Mouse (Mus musculus) embryonic facial prominence, embryonic 12.5 days (tissue): ENCODE data around the gene Emc10. TPM values are rescaled to one million over a fixed set of nuclear protein-coding genes. Genes with fewer than 3 reads are reported as not detected.

Experiments used
- ATAC-seq: fragments of 200-750 bp; cut with Nextera tagmentation; 2 replicates; pipeline ENCODE4 v1.8.0; 2017; ENCODE audit not compliant: insufficient number of reproducible peaks, insufficient read depth, low FRiP score, low TSS enrichment
- H3K27ac ChIP-seq: fragments of 300-500 bp; sonication (generic); 2 replicates; pipeline ENCODE4 v1.5.1; 2016; ENCODE audit warnings: mild to moderate bottlenecking
- H3K27me3 ChIP-seq: fragments of 300-500 bp; sonication (generic); 2 replicates; pipeline ENCODE4 v1.6.1; 2016; ENCODE audit warnings: mild to moderate bottlenecking, moderate library complexity
- H3K36me3 ChIP-seq: fragments of 300-500 bp; sonication (generic); 2 replicates; pipeline ENCODE4 v1.6.1; 2016; ENCODE audit warnings: mild to moderate bottlenecking
- H3K4me1 ChIP-seq: fragments of 300-500 bp; sonication (generic); 2 replicates; pipeline ENCODE4 v1.6.1; 2016
- H3K4me2 ChIP-seq: fragments of 300-500 bp; sonication (generic); replicated peaks from 2 replicates; pipeline ENCODE4 v1.6.1; 2016; ENCODE audit warnings: mild to moderate bottlenecking, moderate library complexity
- H3K4me3 ChIP-seq: fragments of 300-500 bp; sonication (generic); 2 replicates; pipeline ENCODE4 v1.5.1; 2016; ENCODE audit warnings: mild to moderate bottlenecking
- H3K9ac ChIP-seq: fragments of 300-500 bp; sonication (generic); 2 replicates; pipeline ENCODE4 v1.6.1; 2016; ENCODE audit warnings: mild to moderate bottlenecking, moderate library complexity
- H3K9me3 ChIP-seq: fragments of 300-500 bp; sonication (generic); 2 replicates; pipeline ENCODE4 v1.6.1; 2016; ENCODE audit warnings: mild to moderate bottlenecking, moderate library complexity
- WGBS: fragments of 180-500 bp; shearing (Covaris S2); methylation state at CpG from one replicate; pipeline ENCODE4 v1.1.7; 2016; 5-methylcytosine and 5-hydroxymethylcytosine counted together
- polyA plus RNA-seq: library from polyadenylated mRNA; unstranded; fragments of >200 nt; fragmentation: Nextera tagmentation; extraction: Ambion mirVana; gene quantifications from 2 replicates; pipeline ENCODE4 v1.2.1, GENCODE M21; 2016

The Emc10 gene
- polyA plus RNA-seq, 1 experiment from 2014 or later: 121 TPM

DNA sequence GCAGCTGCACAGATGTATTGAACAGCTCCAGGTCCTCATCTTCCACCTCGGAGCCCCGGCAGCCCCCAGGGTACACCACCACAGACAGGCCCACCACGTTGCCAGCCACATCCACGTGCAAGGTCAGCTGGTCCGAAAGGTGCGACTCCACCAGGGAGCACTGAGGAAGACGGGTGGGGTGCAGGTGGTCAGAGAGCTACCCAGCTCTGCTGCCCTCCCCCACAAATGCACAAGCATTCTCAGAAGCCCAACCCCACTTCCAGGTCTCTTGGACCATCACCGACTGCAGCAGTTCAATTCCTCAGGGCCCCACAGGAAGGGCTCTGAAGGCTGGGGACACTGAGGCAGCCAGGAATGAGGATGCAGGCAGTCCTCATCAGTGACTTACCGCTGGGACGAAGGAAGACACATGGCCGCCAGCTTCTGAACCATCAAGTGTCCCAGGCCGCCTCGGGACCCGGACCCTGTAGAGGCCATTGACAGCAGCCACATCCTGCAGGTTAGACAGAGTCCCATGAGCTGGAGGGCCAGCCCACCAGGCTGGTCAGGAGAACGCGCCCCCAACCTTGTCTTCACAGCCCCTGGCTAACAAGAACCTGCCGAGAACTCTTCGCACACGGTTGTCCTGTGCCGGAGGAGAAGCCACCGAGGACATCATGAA is 4.0 kb downstream of the Emc10 start:
- Histone ChIP-seq H3K27me3 (no peaks in the 10 kb centered on the region), H3K4me1 (peaks cover 11% of the 10 kb centered on the region), H3K27ac (no peak overlapping the region), H3K9me3 (no peaks in the 10 kb centered on the region), H3K4me3 (no peak overlapping the region), H3K36me3 (peaks cover 55% of the 10 kb centered on the region), H3K4me2 (no peak overlapping the region), H3K9ac (no peak overlapping the region)
- WGBS: 92% methylated on average over 21 of the region's 21 CpGs
- ATAC-seq: no peak

DNA sequence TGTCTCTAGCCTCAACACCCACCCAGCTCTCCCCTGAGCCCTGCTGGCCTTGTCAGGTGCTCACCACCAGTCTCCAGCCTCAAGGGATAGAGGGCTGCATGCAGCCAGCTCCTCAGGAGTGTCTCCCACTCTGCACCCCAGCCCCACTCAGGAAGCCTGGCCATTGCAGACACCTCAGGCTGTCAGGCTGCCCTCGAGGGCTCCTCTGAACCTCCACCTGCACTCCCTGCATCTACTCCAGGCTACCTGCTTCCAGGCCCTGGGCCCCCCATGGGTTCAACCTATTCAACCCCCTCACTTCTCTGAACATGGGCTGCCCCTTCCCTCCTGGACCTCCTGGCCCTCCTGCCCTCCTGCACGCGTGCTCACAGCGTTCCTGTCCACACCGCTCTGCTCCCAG is 4.9 kb downstream of the Emc10 start:
- Histone ChIP-seq H3K36me3 (peaks cover 55% of the 10 kb centered on the region), H3K4me3 (no peak overlapping the region), H3K4me1 (peaks cover 8% of the 10 kb centered on the region), H3K9ac (no peak overlapping the region), H3K27me3 (no peaks in the 10 kb centered on the region), H3K4me2 (no peak overlapping the region), H3K27ac (no peak overlapping the region), H3K9me3 (no peaks in the 10 kb centered on the region)
- WGBS: 94% methylated on average over 5 of the region's 5 CpGs
- no peak for ATAC-seq

DNA sequence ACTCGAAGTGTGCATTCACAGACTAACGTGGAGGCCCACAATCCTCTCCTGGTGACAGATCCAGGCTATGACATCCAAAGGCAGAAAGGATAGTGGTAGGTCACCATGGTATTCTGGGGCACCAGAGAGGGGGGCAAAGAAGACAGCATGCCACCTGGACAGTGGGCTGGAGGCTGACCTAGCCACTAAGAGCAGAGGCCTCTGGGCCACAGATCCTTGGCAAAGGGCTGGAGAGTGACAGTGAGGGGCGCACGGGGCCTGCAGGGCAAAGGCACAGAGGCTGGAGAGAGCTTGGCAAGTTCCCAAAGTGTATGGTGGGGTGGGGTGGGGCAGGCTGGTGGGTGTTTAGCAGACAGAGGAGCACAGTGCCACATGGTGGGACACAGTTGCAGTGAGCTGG is 6.0 kb downstream of the Emc10 start:
- H3K4me2 ChIP-seq: no peak overlapping the region
- ATAC-seq: no peak
- H3K9ac ChIP-seq: no peak overlapping the region
- WGBS: 99% methylated on average over 4 of the region's 4 CpGs
- H3K36me3 ChIP-seq: peaks cover 55% of the 10 kb centered on the region
- H3K4me1 ChIP-seq: peaks cover 3% of the 10 kb centered on the region
- H3K4me3 ChIP-seq: no peak overlapping the region
- no peak overlapping the region for H3K27ac ChIP-seq
- H3K9me3 ChIP-seq: no peaks in the 10 kb centered on the region
- H3K27me3 ChIP-seq: no peaks in the 10 kb centered on the region

- Histone ChIP-seq H3K27ac (no peak overlapping the region), H3K4me3 (no peak overlapping the region), H3K9me3 (no peaks in the 10 kb centered on the region), H3K27me3 (no peaks in the 10 kb centered on the region), H3K36me3 (peaks cover 49% of the 10 kb centered on the region), H3K4me2 (no peak overlapping the region), H3K4me1 (no peaks in the 10 kb centered on the region), H3K9ac (no peak overlapping the region)
- WGBS: 91% methylated on average over 8 of the region's 8 CpGs
- ATAC-seq: no peak
These were observed 7.8 kb downstream of the Emc10 start for GRCm38 (mm10) chr7:44488545-44488944.

- no peak overlapping the region for H3K4me2 ChIP-seq
- H3K27me3 ChIP-seq: no peaks in the 10 kb centered on the region
- 94% methylated on average over 7 of the region's 7 CpGs for WGBS
- peaks cover 44% of the 10 kb centered on the region for H3K36me3 ChIP-seq
- no peak overlapping the region for H3K9ac ChIP-seq
- H3K4me1 ChIP-seq: no peaks in the 10 kb centered on the region
- no peaks in the 10 kb centered on the region for H3K9me3 ChIP-seq
- no peak overlapping the region for H3K4me3 ChIP-seq
- no peak for ATAC-seq
- no peak overlapping the region for H3K27ac ChIP-seq
These were observed 8.4 kb downstream of the Emc10 start for GRCm38 (mm10) chr7:44487936-44488335.

DNA sequence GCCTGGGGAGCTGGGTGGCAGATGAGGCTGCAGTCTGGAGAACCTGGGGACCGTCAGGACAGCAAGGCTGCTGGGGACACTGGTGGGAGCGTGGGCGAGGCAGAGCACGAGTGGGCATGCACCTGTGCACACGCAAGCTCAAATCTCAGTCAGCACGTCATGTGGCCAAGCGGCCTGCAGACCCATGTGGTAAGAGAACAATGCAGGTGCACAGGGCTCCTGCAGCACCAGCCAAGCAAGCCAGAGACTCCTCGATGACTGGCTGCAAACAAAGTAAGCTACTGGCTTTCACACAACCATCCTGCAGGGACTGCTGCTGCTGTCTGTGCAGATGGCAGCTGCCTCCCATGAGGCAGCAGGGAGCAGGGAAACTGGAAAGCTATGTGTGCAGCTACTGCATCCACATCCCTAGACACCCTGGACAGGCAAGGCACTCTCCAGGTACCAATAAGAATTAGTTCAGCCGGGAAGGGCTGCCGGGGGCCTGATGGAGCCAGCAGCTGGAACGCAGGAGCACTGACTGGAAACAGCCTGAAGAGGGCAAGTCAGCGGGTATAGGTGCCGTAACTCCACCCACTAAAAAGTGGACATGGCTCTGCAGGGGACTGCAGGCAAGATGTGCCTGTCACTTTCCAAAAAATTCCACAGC is 9.3 kb downstream of the Emc10 start:
- Histone ChIP-seq H3K36me3 (peaks cover 35% of the 10 kb centered on the region), H3K4me2 (no peak overlapping the region), H3K9ac (peak overlapping the region; percentile 10; the same call in 1 of the 2 replicates), H3K27me3 (no peaks in the 10 kb centered on the region), H3K27ac (no peak overlapping the region), H3K4me1 (no peaks in the 10 kb centered on the region), H3K9me3 (no peaks in the 10 kb centered on the region), H3K4me3 (no peak overlapping the region)
- 65% methylated on average over 13 of the region's 13 CpGs for WGBS
- ATAC-seq: no peak

DNA sequence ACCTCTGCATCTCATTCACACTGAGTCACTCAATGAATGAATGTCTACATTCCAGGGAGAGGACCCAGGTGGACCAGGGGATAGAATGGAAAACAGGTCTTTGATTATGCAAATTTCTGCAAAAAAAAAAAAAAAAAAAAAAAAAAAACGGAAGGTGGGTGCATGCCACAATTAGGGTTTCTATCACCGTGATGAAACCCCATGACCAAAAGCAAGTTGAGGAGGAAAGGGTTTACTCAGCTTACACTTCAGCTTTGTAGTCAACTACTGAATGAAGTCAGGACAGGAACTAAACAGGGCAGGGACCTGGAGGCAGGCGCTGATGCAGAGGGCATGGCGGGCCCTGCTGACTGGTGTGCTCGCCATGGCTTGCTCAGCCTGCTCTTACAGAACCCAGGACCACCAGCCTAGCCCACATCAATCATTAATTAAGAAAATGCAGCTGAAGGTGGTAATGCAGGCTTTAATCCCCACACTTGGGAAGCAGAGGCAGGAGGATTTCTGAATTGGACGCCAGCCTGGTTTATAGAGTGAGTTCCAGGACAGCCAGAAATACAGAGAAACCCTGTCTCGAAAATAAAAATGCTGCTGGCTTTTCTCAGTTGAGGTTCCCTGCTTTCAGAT is 10.6 kb downstream of the Emc10 start:
- H3K9ac ChIP-seq: no peak overlapping the region
- peaks cover 10% of the 10 kb centered on the region for H3K27me3 ChIP-seq
- H3K4me2 ChIP-seq: no peak overlapping the region
- no peaks in the 10 kb centered on the region for H3K4me1 ChIP-seq
- WGBS: 76% methylated on average over 7 of the region's 7 CpGs
- H3K36me3 ChIP-seq: peaks cover 21% of the 10 kb centered on the region
- H3K4me3 ChIP-seq: no peak overlapping the region
- ATAC-seq: no peak
- no peak overlapping the region for H3K27ac ChIP-seq
- no peaks in the 10 kb centered on the region for H3K9me3 ChIP-seq

DNA sequence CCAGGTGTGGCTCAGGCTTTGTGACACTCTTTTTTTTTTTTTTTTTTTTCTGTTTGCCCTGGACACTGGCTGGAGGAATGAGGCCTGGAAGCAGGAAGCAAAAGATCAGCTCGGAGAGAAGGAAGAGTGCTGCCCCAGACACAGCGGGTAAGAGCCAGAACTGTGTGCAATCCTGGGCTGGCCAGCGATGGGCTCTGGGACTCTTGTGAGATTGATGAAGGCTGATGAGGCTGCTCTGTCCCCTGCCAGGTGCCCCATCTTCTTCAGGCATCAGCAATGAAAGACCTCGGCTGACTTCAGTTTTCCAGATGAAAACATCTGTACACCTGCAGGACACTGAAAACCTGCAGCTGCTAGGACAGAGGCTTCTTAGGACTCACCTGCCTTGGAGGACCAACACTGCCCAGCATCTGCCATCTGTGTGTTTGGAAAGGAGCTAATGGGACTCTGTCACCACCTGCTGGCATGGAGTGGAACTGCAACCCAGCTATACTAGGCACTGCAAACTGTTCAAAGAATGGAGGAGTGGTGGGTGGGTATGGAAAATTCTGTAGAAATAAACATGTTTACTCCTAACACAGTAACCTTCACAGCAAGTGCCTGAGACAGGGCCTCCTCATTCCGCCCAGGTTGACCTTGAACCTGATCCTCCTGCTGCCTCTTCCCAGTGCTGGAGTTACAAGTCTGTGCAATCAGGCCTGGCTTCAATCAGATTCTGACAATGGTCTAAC is 11.3 kb downstream of the Emc10 start:
- WGBS: 38% methylated on average over 5 of the region's 5 CpGs
- Histone ChIP-seq H3K9ac (no peak overlapping the region), H3K4me1 (no peaks in the 10 kb centered on the region)

GRCm38 (mm10) chr7:44484109-44484508 is 12.2 kb downstream of the Emc10 start:
- no peak overlapping the region for H3K4me3 ChIP-seq
- no peak overlapping the region for H3K4me2 ChIP-seq
- ATAC-seq: no peak
- peaks cover 24% of the 10 kb centered on the region for H3K27me3 ChIP-seq
- no peak overlapping the region for H3K9ac ChIP-seq
- H3K9me3 ChIP-seq: no peaks in the 10 kb centered on the region
- H3K4me1 ChIP-seq: no peaks in the 10 kb centered on the region
- no peak overlapping the region for H3K27ac ChIP-seq
- H3K36me3 ChIP-seq: peaks cover 9% of the 10 kb centered on the region
- WGBS: 88% methylated on average over 1 of the region's 1 CpGs

More for the DNA sequence above, 11.3 kb downstream of the Emc10 start:
- Histone ChIP-seq H3K27me3 (peaks cover 16% of the 10 kb centered on the region), H3K27ac (no peak overlapping the region), H3K4me2 (no peak overlapping the region), H3K9me3 (no peaks in the 10 kb centered on the region), H3K36me3 (peaks cover 14% of the 10 kb centered on the region), H3K4me3 (no peak overlapping the region)
- ATAC-seq: peak; percentile 45; the same call in 1 of the 2 replicates

DNA sequence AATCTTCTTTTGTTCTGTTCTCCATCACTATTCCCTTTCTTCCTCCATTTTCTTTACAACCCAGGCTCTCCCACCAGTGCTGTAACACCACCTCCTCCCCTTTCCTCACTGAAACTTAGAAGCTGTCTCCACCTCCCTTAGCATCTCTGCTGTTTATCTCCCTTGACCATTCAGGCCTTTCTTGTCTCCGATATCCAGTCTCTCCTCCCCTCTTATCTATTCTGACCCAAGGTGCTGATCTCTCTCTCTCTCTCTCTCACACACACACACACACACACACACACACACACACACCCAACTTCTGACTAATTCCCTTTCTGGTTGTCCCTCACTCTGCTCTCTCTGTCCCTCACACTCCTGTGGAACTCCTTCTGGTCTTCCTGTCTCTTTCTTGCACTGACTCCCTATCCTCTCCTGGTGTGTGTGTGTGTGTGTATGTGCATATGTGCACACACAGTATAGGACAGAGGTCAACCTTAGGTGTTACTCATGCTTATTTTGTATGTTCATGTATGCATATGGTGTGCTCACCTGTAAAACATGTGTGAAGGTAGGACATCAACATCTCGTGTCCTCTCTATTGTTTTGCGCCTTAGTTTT is 13.4 kb downstream of the Emc10 start:
- no peak overlapping the region for H3K4me2 ChIP-seq
- 75% methylated on average over 3 of the region's 3 CpGs for WGBS
- H3K9ac ChIP-seq: no peak overlapping the region
- no peak overlapping the region for H3K27ac ChIP-seq
- H3K4me3 ChIP-seq: no peak overlapping the region
- no peak for ATAC-seq
- no peaks in the 10 kb centered on the region for H3K36me3 ChIP-seq
- no peaks in the 10 kb centered on the region for H3K9me3 ChIP-seq
- peaks cover 34% of the 10 kb centered on the region for H3K27me3 ChIP-seq
- H3K4me1 ChIP-seq: no peaks in the 10 kb centered on the region

- no peaks in the 10 kb centered on the region for H3K9me3 ChIP-seq
- 0 out of 2 replicates have a peak, but pooled peaks cover 4% of the 10 kb centered on the region for H3K36me3 ChIP-seq
- no peak for ATAC-seq
- H3K4me1 ChIP-seq: peaks cover 12% of the 10 kb centered on the region
- 23% methylated on average over 5 of the region's 5 CpGs for WGBS
- peaks cover 64% of the 10 kb centered on the region for H3K27me3 ChIP-seq
- no peak overlapping the region for H3K4me2 ChIP-seq
- H3K4me3 ChIP-seq: no peak overlapping the region
- H3K9ac ChIP-seq: no peak overlapping the region
- H3K27ac ChIP-seq: no peak overlapping the region
These were observed 21.2 kb downstream of the Emc10 start for GRCm38 (mm10) chr7:44475046-44475614.
